Mouse (Mus musculus): ENCODE results near the gene Mtr. TPM values are rescaled to one million over a fixed set of nuclear protein-coding genes. Genes with fewer than 3 reads are reported as not detected.
"Not testable (repeated sequence)": the region's sequence is repeated elsewhere in the genome, so short reads cannot be mapped to it uniquely, and the experiment has no call there.

Gene Mtr
- total RNA-seq, 2 experiments from 2014 or later, result 16.0 to 19.7 TPM

DNA sequence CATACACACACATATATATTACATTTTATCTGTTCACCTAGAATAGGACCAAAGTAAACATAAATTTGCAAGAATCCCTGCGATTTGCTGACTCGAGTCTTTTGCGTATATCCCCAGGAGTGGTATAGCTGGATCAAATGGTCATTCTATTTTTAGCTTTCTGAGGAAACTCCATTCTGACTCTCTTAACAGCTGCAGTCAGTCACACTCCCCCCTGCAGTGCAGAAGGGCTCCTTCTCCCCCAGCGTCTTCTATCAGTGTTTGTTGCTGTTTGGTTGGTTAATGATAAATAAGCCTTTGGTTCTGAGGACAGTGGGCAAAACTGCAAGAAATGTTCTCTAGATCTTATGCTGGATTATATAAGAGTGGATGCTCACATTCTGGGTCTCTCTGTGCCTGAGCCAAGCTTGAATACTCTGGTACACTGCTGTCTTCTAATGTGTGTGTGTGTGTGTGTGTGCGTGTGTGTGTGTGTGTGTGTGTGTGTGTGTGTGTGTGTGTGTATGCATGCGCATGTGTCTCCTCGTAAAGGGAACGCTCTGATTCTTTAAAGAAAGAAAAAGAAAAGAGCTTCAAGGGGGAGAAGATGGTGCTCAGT, 92.4 kb downstream of the Mtr start:
- DNase-seq (ENCODE audit: low spot score in 2 of 2), result no peak

DNA sequence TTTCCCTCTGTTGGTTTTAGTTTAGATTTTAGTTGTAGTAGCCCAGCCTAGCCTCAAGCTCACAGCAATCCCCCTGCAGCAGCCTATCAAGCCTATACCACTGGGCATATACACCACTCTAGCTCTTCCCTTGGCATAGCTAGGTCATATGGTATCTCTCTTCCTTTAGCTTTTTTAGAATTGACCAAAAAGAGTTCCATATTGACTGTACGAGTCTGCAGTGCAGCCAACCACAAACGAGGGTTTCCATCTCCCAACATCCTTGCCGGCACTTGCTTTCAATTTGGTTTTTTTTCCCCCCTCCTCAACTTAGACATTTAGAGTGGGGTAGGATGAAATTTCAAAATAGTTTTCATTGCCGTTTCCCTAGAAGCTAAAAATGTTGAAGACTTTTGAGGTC, 95.5 kb downstream of the Mtr start:
- DNase-seq (ENCODE audit: low spot score in 2 of 2), result no peak

DNA sequence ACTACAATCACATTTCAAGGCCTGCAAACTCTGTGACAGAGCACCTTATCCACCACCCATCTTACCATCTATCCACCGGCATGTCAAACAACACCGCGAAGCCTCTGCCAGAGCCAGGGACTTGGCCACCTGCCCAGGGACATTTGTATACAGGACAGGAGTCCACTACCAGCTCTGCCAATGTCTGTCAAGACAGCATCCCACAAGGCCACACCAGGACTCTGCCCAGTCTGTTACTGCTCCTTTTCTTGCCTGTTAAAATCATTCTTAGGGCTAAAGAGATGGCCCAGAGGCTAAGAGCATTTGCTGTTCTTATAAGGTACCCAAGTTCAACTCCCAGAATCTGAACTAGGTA, 97.8 kb downstream of the Mtr start:
- DNase-seq (ENCODE audit: low spot score in 2 of 2), result no peak

DNA sequence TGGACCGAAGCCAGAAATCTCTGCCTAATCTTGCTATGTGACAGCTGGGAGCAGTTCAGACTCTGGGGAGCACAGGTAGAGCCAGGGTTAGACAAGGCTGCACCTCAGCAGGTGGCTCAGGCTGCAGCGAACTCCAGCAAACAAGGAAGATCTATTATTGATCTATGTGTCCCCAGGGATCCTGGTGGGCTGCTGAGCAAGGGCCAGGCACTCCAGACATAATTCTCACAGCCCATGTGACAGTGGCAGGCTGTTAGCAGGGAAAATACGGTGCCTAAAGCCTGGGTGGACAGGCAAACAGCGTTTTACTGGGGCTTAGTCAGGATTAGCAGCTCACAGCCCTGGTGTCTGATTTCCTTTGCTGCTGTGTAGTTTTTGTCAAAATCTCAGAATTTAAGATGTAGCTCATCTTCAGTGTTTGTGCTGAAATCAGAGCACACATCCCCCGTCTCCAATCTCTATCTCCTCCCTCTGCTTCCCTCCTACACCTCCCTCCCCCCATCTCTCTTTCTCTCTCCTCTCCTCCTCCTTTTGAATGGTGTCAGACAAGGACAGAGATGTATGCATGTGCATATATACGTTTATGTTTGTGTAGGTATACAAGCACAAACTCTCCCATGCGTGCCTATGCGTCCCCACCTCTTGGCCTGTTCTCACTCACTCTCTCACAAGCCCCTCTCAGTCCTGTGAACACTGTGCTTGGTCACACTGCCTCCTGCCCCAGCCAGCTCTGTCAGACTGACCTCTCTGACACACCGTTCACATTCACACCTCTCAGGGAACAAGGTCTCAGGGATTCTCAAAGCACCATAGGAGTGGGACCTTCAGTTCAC, 98.4 kb downstream of the Mtr start:
- no peak for DNase-seq (ENCODE audit: low spot score in 2 of 2)

DNA sequence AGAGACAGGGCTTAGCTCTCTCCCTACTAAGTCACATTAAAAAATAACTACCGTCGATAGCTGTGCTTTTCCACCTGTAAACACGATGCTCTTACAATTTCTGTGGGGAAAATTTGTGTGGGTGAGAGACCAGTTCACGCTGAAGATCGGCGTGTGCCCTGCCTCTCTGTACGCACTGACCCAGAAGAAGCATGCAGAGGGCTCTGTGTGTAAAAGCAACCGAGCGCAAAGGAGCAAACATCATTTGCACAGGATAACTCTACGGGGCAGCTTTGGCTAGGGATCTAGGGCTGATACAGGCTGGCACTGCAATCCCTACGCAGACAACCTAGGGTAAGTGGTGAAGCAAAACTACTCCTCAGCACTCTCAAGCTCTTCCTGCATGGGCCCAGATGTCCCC, 104.0 kb downstream of the Mtr start:
- DNase-seq (ENCODE audit: low spot score in 2 of 2), result no peak

DNA sequence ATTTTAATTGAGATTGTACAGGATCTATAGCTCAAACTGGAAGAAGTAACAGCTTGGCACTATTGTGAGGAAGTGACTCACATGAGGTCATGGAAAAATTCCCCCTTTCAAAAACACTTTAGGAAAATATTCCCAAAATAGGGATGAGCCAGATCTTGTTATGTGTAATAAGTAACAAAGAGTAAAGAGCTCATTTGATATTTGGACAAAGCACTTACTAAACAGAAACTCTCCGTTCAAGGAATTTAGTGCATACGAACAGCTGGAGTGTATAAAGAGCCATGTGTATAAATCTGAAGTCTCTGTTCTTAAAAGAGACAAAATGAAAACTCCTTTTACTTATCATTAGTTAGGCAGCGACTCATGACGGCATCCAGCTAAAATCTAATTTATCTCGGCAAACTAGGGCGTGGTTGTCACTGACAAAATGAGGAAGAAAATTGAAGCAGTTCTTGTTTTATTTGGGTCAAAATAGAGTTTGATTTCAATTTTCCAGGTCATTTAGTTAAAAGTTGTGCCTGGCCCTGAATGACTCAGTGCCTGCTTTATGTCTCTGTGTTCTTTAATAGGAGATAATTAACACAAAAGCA, 110.9 kb downstream of the Mtr start:
- DNase-seq (ENCODE audit: low spot score in 2 of 2), result no peak

DNA sequence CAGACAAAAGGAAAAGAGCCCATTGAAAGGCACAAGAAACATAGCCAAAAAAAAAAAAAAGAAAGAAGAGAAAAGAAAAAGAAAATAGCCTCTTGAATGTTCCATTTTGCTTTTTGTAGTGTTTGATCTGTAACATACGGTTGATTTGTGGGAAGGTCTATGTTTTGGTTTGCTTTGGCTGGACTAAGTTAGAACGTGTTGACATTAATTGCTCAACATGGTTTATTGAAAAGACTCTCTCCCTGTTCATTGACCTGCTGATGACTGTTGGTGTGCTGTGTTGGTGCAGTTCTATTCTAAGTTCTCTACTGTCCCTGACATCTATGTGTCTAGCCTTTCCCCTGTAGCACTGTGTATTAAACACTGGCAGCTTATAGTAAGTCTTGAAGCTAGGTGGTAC, 111.5 kb downstream of the Mtr start:
- DNase-seq (ENCODE audit: low spot score in 2 of 2), result no peak

DNA sequence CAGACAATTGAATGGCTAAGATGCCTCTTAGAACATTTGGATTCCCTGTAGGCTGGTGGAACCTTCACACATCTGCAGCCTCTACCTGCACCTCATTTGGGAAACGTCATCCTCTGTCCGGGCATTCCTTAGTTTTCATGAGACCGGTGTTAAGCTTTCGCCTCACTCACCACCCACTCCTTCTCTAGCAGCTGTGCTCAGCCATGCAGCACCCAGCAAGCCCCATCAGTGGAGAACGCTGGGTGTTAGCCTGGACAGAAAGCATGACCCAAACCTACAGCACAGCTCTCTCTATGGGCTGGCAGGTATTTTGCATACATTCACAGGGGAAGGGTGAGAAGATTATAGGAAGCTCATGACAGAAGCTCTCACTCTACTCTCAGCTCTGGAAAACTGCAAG, 114.6 kb downstream of the Mtr start:
- DNase-seq (ENCODE audit: low spot score in 2 of 2), result no peak

DNA sequence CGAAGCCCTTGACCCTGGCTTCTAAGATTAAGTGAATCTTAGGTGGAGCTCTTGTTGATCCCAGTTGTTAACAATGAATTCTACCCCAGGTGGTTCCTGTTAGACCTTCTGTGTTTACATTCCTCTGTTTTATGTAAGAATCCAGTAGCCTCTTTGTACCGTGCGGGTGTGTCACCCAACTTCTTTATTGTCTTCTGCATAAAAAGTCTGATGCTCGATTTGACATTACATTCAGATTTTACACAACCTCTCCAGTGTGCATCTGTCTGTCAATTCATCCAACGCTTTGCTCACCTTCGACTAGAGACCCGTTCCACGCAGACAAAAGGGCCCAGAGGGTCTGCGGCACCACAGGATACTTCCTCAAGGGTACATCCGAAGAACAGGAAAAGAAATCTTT, 121.5 kb downstream of the Mtr start:
- DNase-seq (ENCODE audit: low spot score in 2 of 2), result not testable (repeated sequence)

DNA sequence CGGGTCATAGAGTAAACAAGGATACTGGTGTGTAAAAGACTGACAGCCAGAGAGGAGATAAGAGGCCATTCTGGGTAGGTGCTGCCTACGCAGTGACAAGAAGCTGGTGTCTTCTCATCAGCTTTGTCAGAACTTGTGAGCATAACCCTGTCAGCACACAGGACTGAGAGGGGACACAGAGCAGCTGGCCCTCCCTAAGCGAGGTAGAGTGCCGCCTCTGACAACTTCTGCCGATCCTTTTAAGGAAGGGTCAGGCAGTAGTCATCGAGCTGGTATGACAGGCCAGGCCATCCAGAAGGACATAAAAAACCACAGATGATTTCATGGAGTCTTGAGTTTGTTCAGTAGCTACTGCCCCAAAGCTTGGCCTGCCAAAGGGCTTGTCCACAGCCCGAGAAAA, 124.4 kb downstream of the Mtr start:
- no peak for DNase-seq (ENCODE audit: low spot score in 2 of 2)

Other genes starting within 250 kb of the Mtr start
- 100 to 1,000 TPM; 150 to 159 TPM for gene Ryr2, start 151.2 kb downstream of the Mtr start, total RNA-seq (2021)
- gene Actn2, start 82.6 kb upstream of the Mtr start, total RNA-seq (2021), result 10 to 100 TPM; 13.3 to 16.6 TPM
- gene Heatr1, start 136.9 kb upstream of the Mtr start, total RNA-seq (2021), result 10 to 100 TPM; 28.2 to 31.6 TPM
- gene Lgals8, start 206.8 kb upstream of the Mtr start, total RNA-seq (2021), result 10 to 100 TPM; 29.6 to 32.6 TPM